Mouse (Mus musculus) midbrain, embryonic 12.5 days (tissue): ENCODE results near the gene Hspa12a. TPM values are rescaled to one million over a fixed set of nuclear protein-coding genes. Genes with fewer than 3 reads are reported as not detected.
A peak's percentile ranks its signal among the peaks of the same experiment; 100 is the strongest.

Experiments used
- ATAC-seq: fragments of 200-750 bp; cut with Nextera tagmentation; 2 replicates; pipeline ENCODE4 v1.8.0; 2017; ENCODE audit warnings: low read depth, moderate TSS enrichment, moderate library complexity; ENCODE audit not compliant: low FRiP score
- H3K27ac ChIP-seq: fragments of 300-500 bp; sonication (generic); replicated peaks from 2 replicates; pipeline ENCODE4 v1.5.1; 2016; ENCODE audit warnings: mild to moderate bottlenecking
- H3K27me3 ChIP-seq: fragments of 300-500 bp; sonication (generic); 2 replicates; pipeline ENCODE4 v1.6.1; 2016; ENCODE audit warnings: mild to moderate bottlenecking
- H3K36me3 ChIP-seq: fragments of 300-500 bp; sonication (generic); 2 replicates; pipeline ENCODE4 v1.6.1; 2016
- H3K4me1 ChIP-seq: fragments of 300-500 bp; sonication (generic); 2 replicates; pipeline ENCODE4 v1.6.1; 2016
- H3K4me2 ChIP-seq: fragments of 300-500 bp; sonication (generic); replicated peaks from 2 replicates; pipeline ENCODE4 v1.6.1; 2016; ENCODE audit warnings: mild to moderate bottlenecking, moderate library complexity
- H3K4me3 ChIP-seq: fragments of 300-500 bp; sonication (generic); 2 replicates; pipeline ENCODE4 v1.5.1; 2016; ENCODE audit warnings: mild to moderate bottlenecking
- H3K9ac ChIP-seq: fragments of 300-500 bp; sonication (generic); replicated peaks from 2 replicates; pipeline ENCODE4 v1.6.1; 2016; ENCODE audit warnings: mild to moderate bottlenecking, moderate library complexity
- H3K9me3 ChIP-seq: fragments of 300-500 bp; sonication (generic); 2 replicates; pipeline ENCODE4 v1.6.1; 2016; ENCODE audit warnings: mild to moderate bottlenecking
- WGBS: fragments of 180-500 bp; shearing (Covaris S2); methylation state at CpG from one replicate; pipeline ENCODE4 v1.1.7; 2016; 5-methylcytosine and 5-hydroxymethylcytosine counted together
- polyA plus RNA-seq: library from polyadenylated mRNA; unstranded; fragments of >200 nt; fragmentation: Nextera tagmentation; extraction: Ambion mirVana; gene quantifications from 2 replicates; pipeline ENCODE4 v1.2.1, GENCODE M21; 2016

Hspa12a gene
- polyA plus RNA-seq, 1 experiment from 2014 or later = 28.0 TPM

- Histone ChIP-seq H3K4me1 (no peaks in the 10 kb centered on the region), H3K27ac (no peak overlapping the region), H3K9me3 (no peaks in the 10 kb centered on the region), H3K4me3 (no peak overlapping the region), H3K4me2 (no peak overlapping the region), H3K36me3 (no peaks in the 10 kb centered on the region), H3K9ac (no peak overlapping the region), H3K27me3 (peaks cover 64% of the 10 kb centered on the region)
- ATAC-seq = no peak
- WGBS = 89% methylated on average over 8 of the region's 8 CpGs
These were observed 11.3 kb upstream of the Hspa12a start for GRCm38 (mm10) chr19:58954779-58955178.

DNA sequence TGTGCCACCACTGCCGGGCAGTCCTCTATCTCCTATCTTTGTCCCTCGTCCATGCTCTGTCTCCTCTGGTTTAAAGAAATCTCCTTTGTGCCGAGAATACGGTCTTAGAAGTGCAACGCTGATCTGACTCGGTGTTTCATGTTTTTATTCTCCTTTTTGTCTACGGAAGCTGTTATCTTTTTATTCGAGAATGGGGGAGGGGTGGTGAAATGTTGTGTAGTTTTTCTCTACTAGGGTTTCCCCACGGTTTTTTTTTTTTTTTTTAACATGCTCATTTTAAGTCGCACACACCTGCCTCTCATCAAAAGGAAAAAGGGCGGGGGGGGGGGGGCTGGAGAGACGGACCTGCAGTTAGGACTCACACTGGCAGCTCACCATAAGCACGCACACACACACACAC is 8.8 kb upstream of the Hspa12a start:
- Histone ChIP-seq H3K4me2 (no peak overlapping the region), H3K9me3 (no peaks in the 10 kb centered on the region), H3K4me3 (no peak overlapping the region), H3K36me3 (no peaks in the 10 kb centered on the region), H3K9ac (no peak overlapping the region), H3K4me1 (no peaks in the 10 kb centered on the region), H3K27ac (no peak overlapping the region), H3K27me3 (peaks cover 65% of the 10 kb centered on the region)
- 80% methylated on average over 12 of the region's 13 CpGs for WGBS
- no peak for ATAC-seq

- Histone ChIP-seq H3K9me3 (no peaks in the 10 kb centered on the region), H3K27ac (no peak overlapping the region), H3K4me2 (no peak overlapping the region), H3K9ac (no peak overlapping the region), H3K4me1 (no peaks in the 10 kb centered on the region), H3K27me3 (peaks cover 69% of the 10 kb centered on the region), H3K4me3 (no peak overlapping the region), H3K36me3 (no peaks in the 10 kb centered on the region)
- no peak for ATAC-seq
- WGBS = 90% methylated on average over 3 of the region's 3 CpGs
These were observed 8.1 kb upstream of the Hspa12a start for GRCm38 (mm10) chr19:58951521-58951920.

DNA sequence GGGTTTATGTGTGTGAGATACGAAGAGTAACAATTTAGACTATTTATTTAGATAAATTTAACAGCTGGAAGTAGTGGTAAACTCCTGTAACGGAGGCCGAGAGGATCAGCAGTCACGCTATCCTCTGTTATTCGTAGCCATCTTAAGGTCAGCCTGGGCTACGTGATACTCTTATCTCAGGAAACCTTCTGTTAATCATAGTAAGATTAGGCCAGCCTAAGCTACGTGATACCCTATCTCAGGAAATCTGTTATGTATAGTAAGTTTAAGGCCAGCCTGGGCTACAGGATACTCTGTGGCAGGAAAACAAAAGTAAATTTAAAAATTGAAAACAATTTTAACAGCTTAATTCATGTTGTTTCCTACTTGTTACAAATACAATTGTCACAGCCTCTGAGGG is 2.5 kb upstream of the Hspa12a start:
- H3K4me1 ChIP-seq = peaks cover 15% of the 10 kb centered on the region
- no peak for ATAC-seq
- H3K27ac ChIP-seq = no peak overlapping the region
- 87% methylated on average over 7 of the region's 7 CpGs for WGBS
- H3K9me3 ChIP-seq = no peaks in the 10 kb centered on the region
- peaks cover 57% of the 10 kb centered on the region for H3K27me3 ChIP-seq
- no peaks in the 10 kb centered on the region for H3K36me3 ChIP-seq
- H3K4me2 ChIP-seq = no peak overlapping the region
- H3K4me3 ChIP-seq = no peak overlapping the region
- no peak overlapping the region for H3K9ac ChIP-seq

- H3K4me1 ChIP-seq = peaks cover 40% of the 10 kb centered on the region
- H3K9me3 ChIP-seq = no peaks in the 10 kb centered on the region
- no peaks in the 10 kb centered on the region for H3K36me3 ChIP-seq
- H3K9ac ChIP-seq = no peak overlapping the region
- H3K4me2 ChIP-seq = no peak overlapping the region
- no peak overlapping the region for H3K4me3 ChIP-seq
- 2% methylated on average over 4 of the region's 4 CpGs for WGBS
- ATAC-seq = no peak
- H3K27me3 ChIP-seq = peaks cover 85% of the 10 kb centered on the region
- no peak overlapping the region for H3K27ac ChIP-seq
These were observed 10.4 kb downstream of the Hspa12a start for GRCm38 (mm10) chr19:58933062-58933461.

GRCm38 (mm10) chr19:58931081-58931800 is 12.2 kb downstream of the Hspa12a start:
- Histone ChIP-seq H3K9ac (no peak overlapping the region), H3K4me3 (no peak overlapping the region), H3K36me3 (no peaks in the 10 kb centered on the region), H3K4me1 (peaks cover 34% of the 10 kb centered on the region), H3K4me2 (peak overlapping the region; percentile 14), H3K27me3 (peaks cover 84% of the 10 kb centered on the region), H3K9me3 (no peaks in the 10 kb centered on the region), H3K27ac (no peak overlapping the region)
- 10% methylated on average over 16 of the region's 16 CpGs for WGBS
- no peak; the same call in 1 of the 2 replicates for ATAC-seq

GRCm38 (mm10) chr19:58919148-58919547 is 24.3 kb downstream of the Hspa12a start:
- Histone ChIP-seq H3K27me3 (peaks cover 66% of the 10 kb centered on the region), H3K4me1 (peaks cover 13% of the 10 kb centered on the region), H3K9ac (no peak overlapping the region), H3K4me3 (no peak overlapping the region), H3K4me2 (peak overlapping the region; percentile 19; the same call in 1 of the 2 replicates), H3K36me3 (no peaks in the 10 kb centered on the region), H3K9me3 (no peaks in the 10 kb centered on the region), H3K27ac (no peak overlapping the region)
- ATAC-seq = no peak
- 27% methylated on average over 7 of the region's 7 CpGs for WGBS

DNA sequence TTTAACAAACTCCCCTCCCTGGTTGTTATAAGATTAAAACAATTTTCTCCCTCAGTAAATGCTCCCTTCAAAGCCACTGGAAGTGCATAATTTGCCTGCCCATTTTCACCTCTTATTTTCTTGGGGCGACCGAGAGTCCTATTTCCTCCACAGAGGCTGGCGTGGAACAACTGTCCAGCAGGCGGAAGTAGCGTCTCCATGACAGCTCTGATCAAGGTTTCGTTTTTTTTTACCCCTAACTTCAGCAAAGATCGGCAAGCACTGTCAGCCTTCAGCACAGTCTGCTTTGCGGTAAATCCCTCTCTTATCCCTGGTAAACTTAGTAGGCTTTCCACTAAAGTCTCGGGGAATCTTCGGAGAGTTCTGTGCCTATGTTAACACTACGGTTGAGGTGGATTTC is 24.9 kb downstream of the Hspa12a start:
- Histone ChIP-seq H3K4me3 (peak overlapping the region; percentile 7; the same call in 1 of the 2 replicates), H3K9ac (0 out of 2 replicates have a peak overlapping the region, but pooled peaks have one; percentile 15), H3K27ac (no peak overlapping the region), H3K9me3 (no peaks in the 10 kb centered on the region), H3K4me1 (peaks cover 13% of the 10 kb centered on the region), H3K36me3 (no peaks in the 10 kb centered on the region), H3K27me3 (peaks cover 69% of the 10 kb centered on the region), H3K4me2 (peak overlapping the region; percentile 19; the same call in 1 of the 2 replicates)
- ATAC-seq = no peak
- 10% methylated on average over 11 of the region's 11 CpGs for WGBS

DNA sequence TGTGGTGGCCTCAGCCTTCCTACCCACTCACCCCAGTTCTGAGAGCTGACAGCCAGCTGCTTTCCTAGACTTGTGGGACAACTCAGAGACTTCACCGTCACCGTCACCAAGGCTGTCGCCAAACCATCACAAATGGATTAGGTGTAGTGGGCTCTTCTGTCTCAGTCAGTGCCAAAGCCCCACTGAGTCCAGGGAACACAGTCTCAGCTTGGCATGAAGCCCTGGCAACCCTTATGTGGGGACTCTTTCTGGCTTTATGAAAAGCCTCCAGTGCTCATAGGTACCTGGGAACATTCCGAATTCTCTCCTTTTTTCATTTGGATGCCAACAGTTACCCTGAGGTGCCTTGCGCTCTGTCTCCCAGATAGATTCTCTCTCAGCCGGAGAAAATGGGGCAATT is 30.2 kb downstream of the Hspa12a start:
- no peak for ATAC-seq
- Histone ChIP-seq H3K9me3 (no peaks in the 10 kb centered on the region), H3K4me3 (no peak overlapping the region), H3K4me1 (0 out of 2 replicates have a peak, but pooled peaks cover 4% of the 10 kb centered on the region), H3K27me3 (peaks cover 58% of the 10 kb centered on the region), H3K9ac (no peak overlapping the region), H3K36me3 (no peaks in the 10 kb centered on the region), H3K27ac (no peak overlapping the region), H3K4me2 (no peak overlapping the region)
- whole genome bisulfite sequencing = 91% methylated on average over 6 of the region's 6 CpGs

GRCm38 (mm10) chr19:58911386-58911785 is 32.1 kb downstream of the Hspa12a start:
- Histone ChIP-seq H3K27me3 (peaks cover 48% of the 10 kb centered on the region), H3K4me2 (peak overlapping the region; percentile 51), H3K36me3 (no peaks in the 10 kb centered on the region), H3K4me1 (peaks cover 5% of the 10 kb centered on the region; the same call in 1 of the 2 replicates), H3K9me3 (no peaks in the 10 kb centered on the region), H3K9ac (peak overlapping the region; percentile 25; the same call in 1 of the 2 replicates), H3K4me3 (peak overlapping the region; percentile 38), H3K27ac (no peak overlapping the region)
- 9% methylated on average over 9 of the region's 9 CpGs for WGBS
- ATAC-seq = peak; percentile 38; the same call in 1 of the 2 replicates

- H3K9me3 ChIP-seq = no peaks in the 10 kb centered on the region
- 3% methylated on average over 11 of the region's 11 CpGs for WGBS
- no peak overlapping the region for H3K27ac ChIP-seq
- peak overlapping the region; percentile 38 for H3K4me3 ChIP-seq
- peaks cover 48% of the 10 kb centered on the region for H3K27me3 ChIP-seq
- H3K4me1 ChIP-seq = peaks cover 5% of the 10 kb centered on the region; the same call in 1 of the 2 replicates
- peak overlapping the region; percentile 25; the same call in 1 of the 2 replicates for H3K9ac ChIP-seq
- peak overlapping the region; percentile 51 for H3K4me2 ChIP-seq
- H3K36me3 ChIP-seq = no peaks in the 10 kb centered on the region
- ATAC-seq = peak; percentile 62; the same call in 1 of the 2 replicates
These were observed 32.5 kb downstream of the Hspa12a start for GRCm38 (mm10) chr19:58910941-58911368.

DNA sequence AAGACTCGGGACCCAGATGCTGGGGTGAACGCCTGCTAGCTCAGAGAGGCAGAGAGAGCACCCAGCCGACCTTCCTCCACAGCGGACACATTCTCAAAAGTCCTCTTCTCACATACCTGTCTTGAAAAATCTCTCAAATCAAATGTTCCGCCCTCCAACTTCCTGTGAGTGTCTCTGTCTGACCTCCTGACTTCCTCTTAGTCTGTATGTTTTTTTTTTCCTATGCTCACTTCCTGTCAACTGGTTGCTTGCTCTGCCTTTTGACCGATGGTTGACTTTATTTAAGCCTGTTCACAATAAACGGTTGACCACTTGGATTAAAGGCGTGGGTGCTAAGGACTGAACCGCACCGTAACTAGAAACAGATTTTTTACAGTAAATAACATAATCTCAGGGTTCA is 35.4 kb downstream of the Hspa12a start:
- peaks cover 5% of the 10 kb centered on the region; the same call in 1 of the 2 replicates for H3K4me1 ChIP-seq
- H3K4me3 ChIP-seq = no peak overlapping the region
- H3K9me3 ChIP-seq = no peaks in the 10 kb centered on the region
- no peak for ATAC-seq
- no peak overlapping the region for H3K4me2 ChIP-seq
- WGBS = 84% methylated on average over 10 of the region's 10 CpGs
- H3K27me3 ChIP-seq = peaks cover 51% of the 10 kb centered on the region
- H3K27ac ChIP-seq = no peak overlapping the region
- H3K36me3 ChIP-seq = no peaks in the 10 kb centered on the region
- H3K9ac ChIP-seq = no peak overlapping the region
